Mouse (Mus musculus): ENCODE results near the gene Icam4.

GRCm38 (mm10) chr9:21031896-21032351, 2.8 kb downstream of the Icam4 start, which contains the start of gene Icam5:
- TF ChIP-seq CTCF (IDR thresholded peaks at IDR 0.05; ENCODE audit: low read depth) (no peak), EP300 (optimal IDR thresholded peaks at IDR 0.05) (no peak)
